Mouse (Mus musculus): ENCODE results near the gene Ces4a.
"Not testable (repeated sequence)": the region's sequence is repeated elsewhere in the genome, so short reads cannot be mapped to it uniquely, and the experiment has no call there.

Gene Ces4a

GRCm38 (mm10) chr8:105169582-105169981 is 38.0 kb downstream of the Ces4a start:
- no peak for DNase-seq (ENCODE audit: extremely low read depth, low read depth)

- DNase-seq (ENCODE audit: extremely low read depth, low read depth): no peak
Measured at GRCm38 (mm10) chr8:105170041-105170380, 38.4 kb downstream of the Ces4a start.

DNA sequence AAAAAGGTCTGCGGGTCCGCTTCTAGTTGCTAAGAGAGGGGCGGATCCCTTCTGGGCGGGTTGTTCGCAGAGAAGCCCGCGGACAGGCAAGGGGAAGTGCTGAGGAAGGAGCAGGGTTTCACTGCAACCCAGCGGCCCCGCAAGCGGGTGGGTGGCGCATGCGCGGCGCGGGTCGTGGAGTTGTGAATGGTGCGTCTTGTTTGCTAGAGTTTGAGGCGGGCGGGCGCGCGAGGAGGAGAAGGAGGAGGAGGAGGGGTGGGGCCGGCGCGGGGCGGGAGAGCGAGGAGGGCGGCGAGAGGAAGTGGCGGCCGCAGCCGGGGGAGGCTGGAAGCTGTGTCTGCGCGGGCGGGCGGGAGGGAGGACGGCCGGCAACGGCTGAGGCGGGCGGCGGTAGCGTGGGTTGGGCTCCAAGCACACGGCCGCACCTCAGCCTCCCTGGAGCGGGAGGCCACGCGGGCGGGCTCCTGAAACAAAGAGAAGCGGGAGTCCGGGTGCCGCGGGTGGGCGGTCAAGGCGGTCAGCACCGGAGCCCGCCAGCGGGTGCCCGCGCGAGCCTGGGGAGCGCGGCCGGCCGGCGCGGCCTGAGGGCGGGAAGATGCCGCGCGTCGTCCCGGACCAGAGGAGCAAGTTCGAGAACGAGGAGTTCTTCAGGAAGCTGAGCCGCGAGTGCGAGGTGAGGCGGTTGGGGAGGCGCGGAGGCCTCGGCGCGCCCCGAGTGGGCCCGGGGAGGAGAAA is 38.9 kb downstream of the Ces4a start, which contains the start of gene Cbfb:
Cbfb (plus strand) TSS at position 294 of the 735 bp plus-strand sequence.
- DNase-seq (ENCODE audit: extremely low read depth, low read depth): peak; percentile 90

DNA sequence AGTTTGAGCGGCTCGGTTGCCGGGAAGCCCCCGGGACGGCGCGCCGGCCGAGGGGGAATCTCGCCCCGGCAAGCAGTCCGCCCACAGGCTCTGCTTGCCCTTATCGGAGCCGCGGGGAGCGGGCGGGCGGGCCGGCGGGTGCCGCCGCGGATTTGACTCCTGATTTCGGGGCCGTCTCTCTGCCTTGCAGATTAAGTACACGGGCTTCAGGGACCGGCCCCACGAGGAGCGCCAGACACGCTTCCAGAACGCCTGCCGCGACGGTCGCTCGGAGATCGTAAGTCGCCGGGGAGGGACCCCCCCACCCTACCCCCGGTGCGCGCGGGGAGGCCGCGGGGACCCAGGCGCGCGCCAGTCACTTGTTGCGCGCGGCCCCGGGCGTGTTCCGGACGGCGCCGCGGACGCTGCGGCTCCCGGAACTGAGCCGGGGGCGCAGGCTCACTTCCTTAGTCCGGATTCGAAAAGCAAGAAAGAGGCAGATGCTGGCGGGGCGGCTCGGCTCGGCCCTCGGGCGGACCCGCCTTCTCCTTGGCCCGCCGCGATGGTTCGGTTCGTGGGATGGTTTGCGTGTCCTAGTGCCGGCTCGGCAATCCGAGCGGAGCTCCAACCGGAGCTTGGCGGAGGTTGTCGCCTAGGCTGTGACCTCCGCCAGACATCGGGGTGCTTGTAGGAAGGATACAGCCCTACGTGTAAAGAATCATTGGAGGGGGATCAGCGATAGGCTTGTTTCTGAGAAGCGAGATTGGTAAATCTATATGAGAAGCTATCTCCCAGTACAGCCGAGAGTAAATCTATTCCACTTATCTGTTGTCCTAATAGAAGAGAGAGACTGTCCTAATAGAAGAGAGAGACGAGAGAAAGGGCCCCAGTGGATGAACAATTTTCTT is 39.8 kb downstream of the Ces4a start:
- peak; percentile 20 for DNase-seq (ENCODE audit: extremely low read depth, low read depth)

GRCm38 (mm10) chr8:105172003-105172362 is 40.4 kb downstream of the Ces4a start:
- peak; percentile 75 for DNase-seq (ENCODE audit: extremely low read depth, low read depth)

DNA sequence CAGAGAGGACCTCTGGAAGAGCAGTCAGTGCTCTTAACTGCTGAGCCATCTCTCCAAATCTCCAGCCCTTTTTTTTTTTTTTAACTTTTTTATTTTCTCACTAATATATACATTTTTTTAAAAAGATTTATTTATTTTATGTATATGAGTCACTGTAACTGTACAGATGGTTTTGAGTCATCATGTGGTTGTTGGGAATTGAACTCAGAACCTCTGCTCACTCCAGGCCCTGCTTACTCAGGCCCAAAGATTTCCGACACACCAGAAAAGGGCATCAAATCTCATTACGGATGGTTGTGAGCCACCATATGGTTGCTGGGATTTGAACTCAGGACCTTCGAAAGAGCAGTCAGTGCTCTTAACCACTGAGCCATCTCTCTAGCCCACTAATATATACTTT is 43.7 kb downstream of the Ces4a start:
- not testable (repeated sequence) for DNase-seq (ENCODE audit: extremely low read depth, low read depth)

GRCm38 (mm10) chr8:105178211-105178800 is 46.7 kb downstream of the Ces4a start:
- no peak for DNase-seq (ENCODE audit: extremely low read depth, low read depth)

DNA sequence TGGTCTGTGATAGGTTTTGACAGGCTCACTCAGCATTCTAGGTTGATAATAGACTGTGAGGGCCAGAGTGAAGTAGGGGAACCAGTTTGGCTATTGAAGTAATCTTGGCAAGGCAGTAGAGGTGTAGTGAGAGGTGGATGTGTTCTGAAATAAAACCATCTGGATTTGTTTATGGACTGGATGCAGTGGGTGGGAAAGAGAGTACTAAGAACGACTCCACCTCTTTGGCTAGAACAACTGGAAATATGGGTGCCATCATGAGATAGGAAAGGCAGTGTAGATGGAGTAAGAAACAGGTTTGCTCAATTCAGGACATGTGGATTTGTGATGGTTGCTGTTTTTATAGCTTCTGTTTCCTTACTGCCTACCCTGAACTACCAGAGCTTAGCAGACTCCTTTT is 50.6 kb downstream of the Ces4a start:
- DNase-seq (ENCODE audit: extremely low read depth, low read depth): no peak

- no peak for DNase-seq (ENCODE audit: extremely low read depth, low read depth)
Measured at GRCm38 (mm10) chr8:105186467-105187005, 54.9 kb downstream of the Ces4a start.

GRCm38 (mm10) chr8:105192182-105192581 is 60.6 kb downstream of the Ces4a start:
- DNase-seq (ENCODE audit: extremely low read depth, low read depth): no peak
